Mouse (Mus musculus): ENCODE data around the gene Jmjd1c. TPM values are rescaled to one million over a fixed set of nuclear protein-coding genes. Genes with fewer than 3 reads are reported as not detected.

Jmjd1c gene
- total and polyA plus RNA-seq, 3 experiments: 8.5 to 36.8 (median 34.5) TPM

GRCm38 (mm10) chr10:67185491-67186081, 89.7 kb downstream of the Jmjd1c start:
- Histone ChIP-seq H3K27me3 (ENCODE audit: control insufficient read depth, insufficient read depth, low read length) (no peaks in the 10 kb centered on the region), H3K36me3 (ENCODE audit: control insufficient read depth, insufficient read depth, low read length) (peaks cover 12% of the 10 kb centered on the region)
- peak; percentile 74 for TF ChIP-seq CTCF (IDR thresholded peaks at IDR 0.05)
- TF ChIP-seq EP300 (IDR thresholded peaks at IDR 0.05; ENCODE audit: insufficient read depth, low read depth, low read length): peak; percentile 82; the same call in 1 of the 2 replicates
- TF ChIP-seq POLR2A (IDR thresholded peaks at IDR 0.05; ENCODE audit: insufficient read depth, low read depth, low read length): peak; percentile 93

GRCm38 (mm10) chr10:67186489-67186888, 90.6 kb downstream of the Jmjd1c start:
- no peak for DNase-seq
- Histone ChIP-seq H3K79me2 (replicated peaks; ENCODE audit: control insufficient read depth, insufficient read depth, low read length) (0 out of 2 replicates have a peak, but pooled peaks cover 2% of the 10 kb centered on the region), H3K4me3 (peak overlapping the region; percentile 57), H3K27ac (peak overlapping the region; percentile 92), H3K36me3 (ENCODE audit: control insufficient read depth, insufficient read depth, low read length) (peaks cover 12% of the 10 kb centered on the region), H3K27me3 (ENCODE audit: control insufficient read depth, insufficient read depth, low read length) (no peaks in the 10 kb centered on the region), H3K9ac (ENCODE audit: low read depth, low read length) (no peak overlapping the region), H3K4me1 (ENCODE audit: control insufficient read depth, insufficient read depth, low read length) (peaks cover 8% of the 10 kb centered on the region)
- intact Hi-C loops (cut with DNase I): loop anchor here (5.0 kb wide), 3 partner anchors 41 to 96 kb away; partner anchors contain the start of genes Jmjd1c and Reep3
- TF ChIP-seq EP300 (IDR thresholded peaks at IDR 0.05; ENCODE audit: insufficient read depth, low read depth, low read length) (no peak), CTCF (IDR thresholded peaks at IDR 0.05) (no peak), POLR2A (IDR thresholded peaks at IDR 0.05; ENCODE audit: insufficient read depth, low read depth, low read length) (no peak)

More at GRCm38 (mm10) chr10:67185491-67186081, 89.7 kb downstream of the Jmjd1c start:
- intact Hi-C loops (cut with DNase I): loop anchor here (2.0 to 5.0 kb wide), 4 partner anchors 42 to 97 kb away; partner anchors contain the start of genes Jmjd1c and Reep3
- DNase-seq: peak; percentile 82 to 89
- Histone ChIP-seq H3K4me1 (ENCODE audit: control insufficient read depth, insufficient read depth, low read length) (peaks cover 8% of the 10 kb centered on the region), H3K9ac (ENCODE audit: low read depth, low read length) (peak overlapping the region; percentile 59), H3K79me2 (replicated peaks; ENCODE audit: control insufficient read depth, insufficient read depth, low read length) (0 out of 2 replicates have a peak, but pooled peaks cover 2% of the 10 kb centered on the region), H3K27ac (peak overlapping the region; percentile 92), H3K4me3 (peak overlapping the region; percentile 57)
- WGBS: under 1% methylated on average over 23 of the region's 23 CpGs

GRCm38 (mm10) chr10:67187001-67187453, 91.1 kb downstream of the Jmjd1c start:
- Histone ChIP-seq H3K27ac (peak overlapping the region; percentile 92), H3K36me3 (ENCODE audit: control insufficient read depth, insufficient read depth, low read length) (peaks cover 12% of the 10 kb centered on the region), H3K4me3 (peak overlapping the region; percentile 57), H3K79me2 (replicated peaks; ENCODE audit: control insufficient read depth, insufficient read depth, low read length) (0 out of 2 replicates have a peak, but pooled peaks cover 2% of the 10 kb centered on the region), H3K27me3 (ENCODE audit: control insufficient read depth, insufficient read depth, low read length) (no peaks in the 10 kb centered on the region), H3K4me1 (ENCODE audit: control insufficient read depth, insufficient read depth, low read length) (peaks cover 8% of the 10 kb centered on the region), H3K9ac (ENCODE audit: low read depth, low read length) (peak overlapping the region; percentile 44)
- intact Hi-C loops (cut with DNase I): loop anchor here (5.0 kb wide), 3 partner anchors 40 to 95 kb away; partner anchors contain the start of genes Jmjd1c and Reep3
- WGBS: under 1% methylated on average over 5 of the region's 5 CpGs
- peak in 1 of 2 experiments; percentile 38 for DNase-seq
- no peak for TF ChIP-seq CTCF (IDR thresholded peaks at IDR 0.05)
- TF ChIP-seq POLR2A (IDR thresholded peaks at IDR 0.05; ENCODE audit: insufficient read depth, low read depth, low read length): no peak
- no peak for TF ChIP-seq EP300 (IDR thresholded peaks at IDR 0.05; ENCODE audit: insufficient read depth, low read depth, low read length)

- no peak for TF ChIP-seq CTCF (IDR thresholded peaks at IDR 0.05)
- no peak for TF ChIP-seq EP300 (IDR thresholded peaks at IDR 0.05; ENCODE audit: insufficient read depth, low read depth, low read length)
- TF ChIP-seq POLR2A (IDR thresholded peaks at IDR 0.05; ENCODE audit: insufficient read depth, low read depth, low read length): no peak
- 60% methylated on average over 2 of the region's 2 CpGs for WGBS
- Histone ChIP-seq H3K27ac (no peak overlapping the region; the same call in 1 of the 2 replicates), H3K36me3 (ENCODE audit: control insufficient read depth, insufficient read depth, low read length) (peaks cover 9% of the 10 kb centered on the region), H3K27me3 (ENCODE audit: control insufficient read depth, insufficient read depth, low read length) (no peaks in the 10 kb centered on the region), H3K79me2 (replicated peaks; ENCODE audit: control insufficient read depth, insufficient read depth, low read length) (0 out of 2 replicates have a peak, but pooled peaks cover 2% of the 10 kb centered on the region), H3K9ac (ENCODE audit: low read depth, low read length) (no peak overlapping the region), H3K4me3 (peak overlapping the region; percentile 57), H3K4me1 (ENCODE audit: control insufficient read depth, insufficient read depth, low read length) (peaks cover 8% of the 10 kb centered on the region)
- intact Hi-C loops (cut with DNase I): loop anchor here (5.0 kb wide), 3 partner anchors 39 to 94 kb away; partner anchors contain the start of genes Jmjd1c and Reep3
- no peak for DNase-seq
These were observed 92.0 kb downstream of the Jmjd1c start for GRCm38 (mm10) chr10:67187952-67188351.

- DNase-seq: no peak
- Histone ChIP-seq H3K4me1 (ENCODE audit: control insufficient read depth, insufficient read depth, low read length) (peaks cover 11% of the 10 kb centered on the region), H3K36me3 (ENCODE audit: control insufficient read depth, insufficient read depth, low read length) (peaks cover 17% of the 10 kb centered on the region), H3K27me3 (ENCODE audit: control insufficient read depth, insufficient read depth, low read length) (no peaks in the 10 kb centered on the region), H3K4me3 (no peak overlapping the region), H3K79me2 (replicated peaks; ENCODE audit: control insufficient read depth, insufficient read depth, low read length) (peaks cover 2% of the 10 kb centered on the region; the same call in 1 of the 2 replicates), H3K9ac (ENCODE audit: low read depth, low read length) (no peak overlapping the region), H3K27ac (peak overlapping the region; percentile 31; the same call in 1 of the 2 replicates)
- TF ChIP-seq CTCF (IDR thresholded peaks at IDR 0.05): no peak
- TF ChIP-seq POLR2A (IDR thresholded peaks at IDR 0.05; ENCODE audit: insufficient read depth, low read depth, low read length): no peak
- no peak for TF ChIP-seq EP300 (IDR thresholded peaks at IDR 0.05; ENCODE audit: insufficient read depth, low read depth, low read length)
- intact Hi-C loops (cut with DNase I): loop anchor here (5.0 kb wide), 3 partner anchors 38 to 93 kb away; partner anchors contain the start of genes Jmjd1c and Reep3
These were observed 93.1 kb downstream of the Jmjd1c start for GRCm38 (mm10) chr10:67189057-67189456.

All from heart, adult 2 months (tissue).